Mouse (Mus musculus) midbrain, postnatal 0 days (tissue): ENCODE data around the gene Pitpnm3. TPM values are rescaled to one million over a fixed set of nuclear protein-coding genes. Genes with fewer than 3 reads are reported as not detected.

Experiments used
- ATAC-seq: fragments of 200-750 bp; cut with Nextera tagmentation; 2 replicates; pipeline ENCODE4 v1.8.0; 2017; ENCODE audit warnings: moderate number of reproducible peaks, mild to moderate bottlenecking, moderate TSS enrichment, moderate library complexity; ENCODE audit not compliant: low FRiP score
- DNase-seq: peaks from one replicate; pipeline ENCODE4 v3.0.0-alpha.2; 2015; ENCODE audit warnings: low spot score
- H3K27ac ChIP-seq: fragments of 300-500 bp; sonication (generic); 2 replicates; pipeline ENCODE4 v1.5.1; 2014; ENCODE audit warnings: low read depth, mild to moderate bottlenecking, low read length, mixed read lengths
- H3K27me3 ChIP-seq: fragments of 300-500 bp; sonication (generic); 2 replicates; pipeline ENCODE4 v1.6.1; 2014; ENCODE audit warnings: low read length, control low read depth, mixed read lengths; ENCODE audit not compliant: insufficient read depth
- H3K36me3 ChIP-seq: fragments of 300-500 bp; sonication (generic); 2 replicates; pipeline ENCODE4 v1.6.1; 2014; ENCODE audit warnings: low read length, control low read depth, mixed read lengths; ENCODE audit not compliant: insufficient read depth
- H3K4me1 ChIP-seq: fragments of 300-500 bp; sonication (generic); 2 replicates; pipeline ENCODE4 v1.6.1; 2014; ENCODE audit warnings: mild to moderate bottlenecking, control low read depth, antibody characterized with exemption, low read length, mixed read lengths; ENCODE audit not compliant: insufficient read depth
- H3K4me2 ChIP-seq: fragments of 300-500 bp; sonication (generic); 2 replicates; pipeline ENCODE4 v1.6.1; 2014; ENCODE audit warnings: low read depth, mild to moderate bottlenecking, low read length, mixed read lengths; ENCODE audit not compliant: poor library complexity, severe bottlenecking
- H3K4me3 ChIP-seq: fragments of 300-500 bp; sonication (generic); 2 replicates; pipeline ENCODE4 v1.5.1; 2014; ENCODE audit warnings: low read depth, mild to moderate bottlenecking, low read length, moderate library complexity
- H3K9ac ChIP-seq: fragments of 300-500 bp; sonication (generic); replicated peaks from 2 replicates; pipeline ENCODE4 v1.6.1; 2014; ENCODE audit warnings: mild to moderate bottlenecking, low read length, moderate library complexity, mixed read lengths; ENCODE audit not compliant: poor library complexity, severe bottlenecking
- H3K9me3 ChIP-seq: fragments of 300-500 bp; sonication (generic); 2 replicates; pipeline ENCODE4 v1.6.1; 2016; ENCODE audit warnings: low read length, control low read depth
- CTCF ChIP-seq: IDR thresholded peaks from 2 replicates; pipeline ENCODE4 v1.5.1; 2016; ENCODE audit warnings: antibody characterized with exemption, mild to moderate bottlenecking
- WGBS: fragments of 180-500 bp; shearing (Covaris S2); extraction: QIAGEN DNeasy Blood & Tissue Kit; methylation state at CpG from one replicate; pipeline ENCODE4 v1.1.7; 2014; 5-methylcytosine and 5-hydroxymethylcytosine counted together
- polyA plus RNA-seq: library from polyadenylated mRNA; unstranded; fragments of >200 nt; fragmentation: Nextera tagmentation; extraction: Ambion mirVana; gene quantifications from 2 replicates; pipeline ENCODE4 v1.2.1, GENCODE M21; 2015
- total RNA-seq: library from RNA; depleted of rRNA; stranded (reverse); fragments of >200 nt; gene quantifications from 2 replicates; pipeline ENCODE4 v1.2.3, GENCODE M21; 2014

The Pitpnm3 gene
- total and polyA plus RNA-seq, 2 experiments from 2014 or later = 7.9 to 33.0 TPM

- no peak within 1 kb of the TSS for H3K27ac ChIP-seq
- H3K9ac ChIP-seq = no peak within 1 kb of the TSS
- peaks cover 15% of the 10 kb centered on the region; the same call in 1 of the 2 replicates for H3K4me1 ChIP-seq
- no peaks in the 10 kb centered on the region for H3K9me3 ChIP-seq
- no peak for TF ChIP-seq CTCF
- ATAC-seq = no peak
- no peak for DNase-seq
- H3K36me3 ChIP-seq = no peaks in the 10 kb centered on the region
- no peaks in the 10 kb centered on the region for H3K27me3 ChIP-seq
- 55% methylated on average over 4 of the region's 4 CpGs for WGBS
- no peak within 1 kb of the TSS for H3K4me3 ChIP-seq
- H3K4me2 ChIP-seq = no peak within 1 kb of the TSS
Observed at GRCm38 (mm10) chr11:72037409-72037808, 98.2 kb downstream of the Pitpnm3 start, which contains the start of gene Aipl1. Aipl1 (minus strand) TSS chr11:72037509.

- H3K27me3 ChIP-seq = 0 out of 2 replicates have a peak, but pooled peaks cover 5% of the 10 kb centered on the region
- no peak for TF ChIP-seq CTCF
- no peak for ATAC-seq
- no peak overlapping the region for H3K9ac ChIP-seq
- no peak overlapping the region for H3K27ac ChIP-seq
- H3K9me3 ChIP-seq = no peaks in the 10 kb centered on the region
- H3K4me2 ChIP-seq = no peak overlapping the region
- 93% methylated on average over 3 of the region's 3 CpGs for WGBS
- DNase-seq = no peak
- H3K36me3 ChIP-seq = no peaks in the 10 kb centered on the region
- no peaks in the 10 kb centered on the region for H3K4me1 ChIP-seq
- no peak overlapping the region for H3K4me3 ChIP-seq
Observed at GRCm38 (mm10) chr11:72032589-72032988, 103.0 kb downstream of the Pitpnm3 start.

- Histone ChIP-seq H3K4me3 (no peak overlapping the region), H3K9ac (no peak overlapping the region), H3K9me3 (no peaks in the 10 kb centered on the region), H3K4me1 (no peaks in the 10 kb centered on the region), H3K27me3 (0 out of 2 replicates have a peak, but pooled peaks cover 5% of the 10 kb centered on the region), H3K4me2 (no peak overlapping the region), H3K27ac (no peak overlapping the region), H3K36me3 (no peaks in the 10 kb centered on the region)
- ATAC-seq = no peak
- WGBS = 80% methylated on average over 4 of the region's 4 CpGs
- DNase-seq = no peak
- no peak for TF ChIP-seq CTCF
Observed at GRCm38 (mm10) chr11:72032091-72032490, 103.5 kb downstream of the Pitpnm3 start.

- H3K4me2 ChIP-seq = no peak overlapping the region
- TF ChIP-seq CTCF = no peak
- no peak overlapping the region for H3K9ac ChIP-seq
- 0 out of 2 replicates have a peak, but pooled peaks cover 5% of the 10 kb centered on the region for H3K27me3 ChIP-seq
- WGBS = 94% methylated on average over 7 of the region's 7 CpGs
- DNase-seq (no peak), ATAC-seq (no peak)
- H3K4me1 ChIP-seq = no peaks in the 10 kb centered on the region
- no peak overlapping the region for H3K27ac ChIP-seq
- H3K4me3 ChIP-seq = no peak overlapping the region
- no peaks in the 10 kb centered on the region for H3K36me3 ChIP-seq
- no peaks in the 10 kb centered on the region for H3K9me3 ChIP-seq
Observed at GRCm38 (mm10) chr11:72031353-72031752, 104.2 kb downstream of the Pitpnm3 start.

- 22% methylated on average over 23 of the region's 23 CpGs for WGBS
- H3K4me1 ChIP-seq = no peaks in the 10 kb centered on the region
- H3K4me2 ChIP-seq = no peak overlapping the region
Observed at GRCm38 (mm10) chr11:72029143-72029542, 106.4 kb downstream of the Pitpnm3 start.

GRCm38 (mm10) chr11:72027836-72028235, 107.7 kb downstream of the Pitpnm3 start:
- DNase-seq (no peak), ATAC-seq (no peak)
- no peak overlapping the region for H3K4me2 ChIP-seq
- no peak overlapping the region for H3K4me3 ChIP-seq
- 79% methylated on average over 9 of the region's 9 CpGs for WGBS
- H3K9me3 ChIP-seq = no peaks in the 10 kb centered on the region
- H3K4me1 ChIP-seq = no peaks in the 10 kb centered on the region
- no peak overlapping the region for H3K9ac ChIP-seq
- H3K36me3 ChIP-seq = no peaks in the 10 kb centered on the region
- no peak for TF ChIP-seq CTCF
- H3K27ac ChIP-seq = no peak overlapping the region
- H3K27me3 ChIP-seq = 0 out of 2 replicates have a peak, but pooled peaks cover 5% of the 10 kb centered on the region

More at GRCm38 (mm10) chr11:72029143-72029542, 106.4 kb downstream of the Pitpnm3 start:
- no peak overlapping the region for H3K9ac ChIP-seq
- no peak overlapping the region for H3K4me3 ChIP-seq
- H3K36me3 ChIP-seq = no peaks in the 10 kb centered on the region
- no peak for ATAC-seq
- DNase-seq = peak; percentile 67
- no peaks in the 10 kb centered on the region for H3K9me3 ChIP-seq
- H3K27me3 ChIP-seq = 0 out of 2 replicates have a peak, but pooled peaks cover 5% of the 10 kb centered on the region
- peak; percentile 80 for TF ChIP-seq CTCF
- no peak overlapping the region for H3K27ac ChIP-seq
